Mouse (Mus musculus) stomach, postnatal 0 days (tissue): ENCODE measurements around the gene Mmel1.

Experiments
- CTCF ChIP-seq: IDR thresholded peaks from 2 replicates; pipeline ENCODE4 v1.5.1; 2016; ENCODE audit warnings: antibody characterized with exemption, low read depth, mild to moderate bottlenecking, moderate library complexity
- EP300 ChIP-seq: optimal IDR thresholded peaks from 2 replicates; pipeline ENCODE3; 2016; ENCODE audit warnings: antibody characterized with exemption

- TF ChIP-seq CTCF, result peak; percentile 58
- no peak for TF ChIP-seq EP300
Observed at GRCm38 (mm10) chr4:154925413-154925812, 56.0 kb downstream of the Mmel1 start.
